Mouse (Mus musculus) CH12.LX (cell line): ENCODE measurements around the gene Agmo. TPM values are rescaled to one million over a fixed set of nuclear protein-coding genes. Genes with fewer than 3 reads are reported as not detected.

Experiments
- DNase-seq: peaks from one replicate; pipeline ENCODE4 v3.0.0-alpha.2; 2013; ENCODE audit errors: extremely low read depth
- H3K27ac ChIP-seq: 2 replicates; pipeline ENCODE4 v1.5.1; 2012; ENCODE audit warnings: low read depth, mild to moderate bottlenecking, control low read depth, moderate library complexity; ENCODE audit not compliant: insufficient read depth
- H3K27me3 ChIP-seq: replicated peaks from 2 replicates; pipeline ENCODE3; 2012; ENCODE audit warnings: inconsistent platforms
- H3K36me3 ChIP-seq, 2 experiments: replicated peaks in 1 of 2; 2 replicates each; pipeline versions ENCODE3 to v1.6.1; 2012; ENCODE audit warnings: inconsistent platforms in 1 of 2, low read length in 1 of 2, mild to moderate bottlenecking in 1 of 2, mixed read lengths in 1 of 2, moderate library complexity in 1 of 2; ENCODE audit not compliant: control insufficient read depth in 1 of 2, insufficient read depth in 1 of 2
- H3K4me1 ChIP-seq, 2 experiments: 2 replicates each; pipeline ENCODE4 v1.6.1; 2012; ENCODE audit warnings: inconsistent platforms in 1 of 2, moderate library complexity in 1 of 2; ENCODE audit not compliant: insufficient read depth in 2 of 2, control insufficient read depth in 1 of 2
- H3K4me2 ChIP-seq: 2 replicates; pipeline ENCODE4 v1.6.1; 2012; ENCODE audit warnings: low read depth, mild to moderate bottlenecking, control low read depth; ENCODE audit not compliant: poor library complexity, insufficient read depth, severe bottlenecking
- H3K4me3 ChIP-seq, 3 experiments: fragments of 150-350 bp in 1 of 3; sonication (generic) in 1 of 3; replicated peaks in 1 of 3; 2 replicates each; pipeline versions ENCODE3 to v1.5.1; 2011 to 2012; ENCODE audit warnings: low read depth in 2 of 3, low read length in 2 of 3, mild to moderate bottlenecking in 2 of 3, moderate library complexity in 2 of 3, control low read depth in 1 of 3, improper control_type of control experiment in 1 of 3, inconsistent platforms in 1 of 3, mixed read lengths in 1 of 3; ENCODE audit not compliant: poor library complexity in 1 of 3
- H3K79me2 ChIP-seq: replicated peaks from 2 replicates; pipeline ENCODE4 v1.6.1; 2012; ENCODE audit warnings: mild to moderate bottlenecking, moderate library complexity; ENCODE audit not compliant: control insufficient read depth, poor library complexity, insufficient read depth, severe bottlenecking; ENCODE audit errors: extremely low read depth
- H3K9ac ChIP-seq: 2 replicates; pipeline ENCODE4 v1.6.1; 2012; ENCODE audit warnings: low read depth, mild to moderate bottlenecking, control low read depth, moderate library complexity; ENCODE audit not compliant: insufficient read depth
- H3K9me3 ChIP-seq: replicated peaks from 2 replicates; pipeline ENCODE3; 2012; ENCODE audit warnings: low read length, inconsistent platforms, mixed read lengths
- BHLHE40 ChIP-seq: IDR thresholded peaks from 2 replicates; pipeline ENCODE4 v1.6.1; 2011; ENCODE audit warnings: mild to moderate bottlenecking, low read depth, low read length, improper control_type of control experiment
- CTCF ChIP-seq, 2 experiments: IDR thresholded peaks in 1 of 2; conservative IDR thresholded peaks in 1 of 2; 2 replicates each; pipeline ENCODE4 v1.5.1; 2011 to 2012; ENCODE audit warnings: low read depth in 2 of 2, low read length in 2 of 2, improper control_type of control experiment in 1 of 2, inconsistent platforms in 1 of 2, mild to moderate bottlenecking in 1 of 2, moderate library complexity in 1 of 2
- E2F4 ChIP-seq: IDR thresholded peaks from 2 replicates; pipeline ENCODE4 v1.6.1; 2011; ENCODE audit warnings: low read depth, low read length, improper control_type of control experiment; ENCODE audit not compliant: insufficient replicate concordance
- ETS1 ChIP-seq: conservative IDR thresholded peaks from 2 replicates; pipeline ENCODE4 v1.6.1; 2012; ENCODE audit warnings: low read depth, mild to moderate bottlenecking, inconsistent platforms, low read length, improper control_type of control experiment, moderate library complexity
- HCFC1 ChIP-seq: IDR thresholded peaks from 2 replicates; pipeline ENCODE4 v1.6.1; 2012; ENCODE audit warnings: low read depth, mild to moderate bottlenecking, inconsistent platforms, low read length, improper control_type of control experiment
- IRF4 ChIP-seq: IDR thresholded peaks from 2 replicates; pipeline ENCODE4 v1.6.1; 2014; ENCODE audit warnings: low read depth, mild to moderate bottlenecking, inconsistent platforms, low read length, improper control_type of control experiment
- JUN ChIP-seq: IDR thresholded peaks from 2 replicates; pipeline ENCODE4 v1.6.1; 2011; ENCODE audit warnings: low read depth, mild to moderate bottlenecking, low read length, improper control_type of control experiment, moderate library complexity; ENCODE audit not compliant: insufficient read depth
- MAFK ChIP-seq: IDR thresholded peaks from 2 replicates; pipeline ENCODE4 v1.6.1; 2011; ENCODE audit warnings: low read length, improper control_type of control experiment; ENCODE audit not compliant: insufficient replicate concordance
- MAX ChIP-seq: IDR thresholded peaks from 2 replicates; pipeline ENCODE4 v1.6.1; 2011; ENCODE audit warnings: low read length, improper control_type of control experiment
- MAZ ChIP-seq: IDR thresholded peaks from 2 replicates; pipeline ENCODE4 v1.6.1; 2012; ENCODE audit warnings: low read depth, mild to moderate bottlenecking, inconsistent platforms, low read length, improper control_type of control experiment, moderate library complexity
- MEF2A ChIP-seq: IDR thresholded peaks from 2 replicates; pipeline ENCODE4 v1.6.1; 2014; ENCODE audit warnings: low read depth, mild to moderate bottlenecking, inconsistent platforms, low read length, improper control_type of control experiment, borderline replicate concordance
- MXI1 ChIP-seq: IDR thresholded peaks from 2 replicates; pipeline ENCODE4 v1.6.1; 2011; ENCODE audit warnings: mild to moderate bottlenecking, low read depth, low read length, improper control_type of control experiment
- NELFE ChIP-seq: IDR thresholded peaks from 2 replicates; pipeline ENCODE4 v1.6.1; 2011; ENCODE audit warnings: low read depth, low read length, improper control_type of control experiment
- PAX5 ChIP-seq: IDR thresholded peaks from 2 replicates; pipeline ENCODE4 v1.6.1; 2012; ENCODE audit warnings: low read length, inconsistent platforms, mixed read lengths
- POLR2A ChIP-seq: IDR thresholded peaks from 2 replicates; pipeline ENCODE4 v1.6.1; 2011; ENCODE audit warnings: low read depth, mild to moderate bottlenecking, improper control_type of control experiment, low read length
- POLR2AphosphoS2 ChIP-seq: IDR thresholded peaks from 2 replicates; pipeline ENCODE4 v1.6.1; 2011; ENCODE audit warnings: low read depth, low read length, improper control_type of control experiment
- RAD21 ChIP-seq: IDR thresholded peaks from 2 replicates; pipeline ENCODE4 v1.6.1; 2011; ENCODE audit warnings: low read depth, mild to moderate bottlenecking, low read length, improper control_type of control experiment, moderate library complexity
- TBP ChIP-seq: conservative IDR thresholded peaks from 2 replicates; pipeline ENCODE4 v1.6.1; 2011; ENCODE audit warnings: low read depth, low read length, improper control_type of control experiment
- TCF12 ChIP-seq: IDR thresholded peaks from 2 replicates; pipeline ENCODE4 v1.6.1; 2014; ENCODE audit warnings: low read depth, mild to moderate bottlenecking, inconsistent platforms, low read length, improper control_type of control experiment
- USF1 ChIP-seq: IDR thresholded peaks from 2 replicates; pipeline ENCODE4 v1.6.1; 2014; ENCODE audit warnings: low read depth, mild to moderate bottlenecking, inconsistent platforms, low read length, improper control_type of control experiment
- USF2 ChIP-seq: conservative IDR thresholded peaks from 2 replicates; pipeline ENCODE4 v1.6.1; 2011; ENCODE audit warnings: low read depth, low read length, improper control_type of control experiment
- ZC3H11A ChIP-seq: IDR thresholded peaks from 2 replicates; pipeline ENCODE4 v1.6.1; 2012; ENCODE audit warnings: low read depth, mild to moderate bottlenecking, inconsistent platforms, low read length, improper control_type of control experiment
- ZKSCAN1 ChIP-seq: IDR thresholded peaks from 2 replicates; pipeline ENCODE4 v1.6.1; 2012; ENCODE audit warnings: low read depth, inconsistent platforms, low read length, improper control_type of control experiment, borderline replicate concordance
- ZMIZ1 ChIP-seq: IDR thresholded peaks from 2 replicates; pipeline ENCODE4 v1.6.1; 2012; ENCODE audit warnings: low read depth, mild to moderate bottlenecking, inconsistent platforms, low read length, improper control_type of control experiment
- ZNF384 ChIP-seq: IDR thresholded peaks from 2 replicates; pipeline ENCODE4 v1.6.1; 2012; ENCODE audit warnings: low read depth, low read length, improper control_type of control experiment, inconsistent platforms
- dilution Hi-C: fragments of 300-500 bp; cut with MboI; formaldehyde crosslinking; loops from 2 replicates; pipeline ENCODE4 v1.14.3; 2020; ENCODE audit warnings: low sequenced_read_pairs; ENCODE audit not compliant: extremely low pct_unique_long_range_greater_than_20kb, extremely low pct_ligation_motif_present
- in situ Hi-C: fragments of 300-500 bp; cut with MboI; formaldehyde crosslinking; loops from 3 replicates; pipeline ENCODE4 v1.14.3; 2019; ENCODE audit warnings: low sequenced_read_pairs, low pct_ligation_motif_present, low pct_unique_long_range_greater_than_20kb, mixed read lengths
- polyA plus RNA-seq: library from polyadenylated mRNA; unstranded; fragments of >175 nt; gene quantifications from 2 replicates; pipeline ENCODE4 v1.2.1, GENCODE M21; 2012; ENCODE audit warnings: low read depth; ENCODE audit not compliant: insufficient read length
- total RNA-seq, 2 experiments: library from RNA; depleted of rRNA; stranded (reverse); fragments of 300-350 nt in 1 of 2; fragments of >200 nt in 1 of 2; gene quantifications; 2 replicates each; pipeline ENCODE4 v1.2.3; 2012 to 2014

The Agmo gene
- total and polyA plus RNA-seq, 3 experiments: 0.21 to 0.89 (median 0.61) TPM

- Histone ChIP-seq H3K4me1 (no peaks in the 10 kb centered on the region), H3K27me3 (no peaks in the 10 kb centered on the region), H3K36me3 (no peaks in the 10 kb centered on the region), H3K4me2 (no peak overlapping the region), H3K9me3 (no peaks in the 10 kb centered on the region), H3K27ac (no peak overlapping the region), H3K9ac (no peak overlapping the region), H3K79me2 (no peaks in the 10 kb centered on the region), H3K4me3 (no peak overlapping the region)
- no peak for DNase-seq
- no peak for TF ChIP-seq ZNF384
- TF ChIP-seq TCF12: no peak
- TF ChIP-seq POLR2AphosphoS2: no peak
- no peak for TF ChIP-seq USF1
- TF ChIP-seq POLR2A: no peak
- no peak for TF ChIP-seq HCFC1
- no peak for TF ChIP-seq MXI1
- TF ChIP-seq MAFK: no peak
- TF ChIP-seq USF2: no peak
- TF ChIP-seq ETS1: no peak
- TF ChIP-seq MAZ: no peak
- TF ChIP-seq MEF2A: no peak
- TF ChIP-seq MAX: no peak
- TF ChIP-seq IRF4: no peak
- no peak for TF ChIP-seq ZMIZ1
- TF ChIP-seq ZKSCAN1: no peak
- dilution Hi-C loops (no loop called here), in situ Hi-C loops (no loop called here)
Measured at GRCm38 (mm10) chr12:37498871-37499270, 257.4 kb downstream of the Agmo start.

DNA sequence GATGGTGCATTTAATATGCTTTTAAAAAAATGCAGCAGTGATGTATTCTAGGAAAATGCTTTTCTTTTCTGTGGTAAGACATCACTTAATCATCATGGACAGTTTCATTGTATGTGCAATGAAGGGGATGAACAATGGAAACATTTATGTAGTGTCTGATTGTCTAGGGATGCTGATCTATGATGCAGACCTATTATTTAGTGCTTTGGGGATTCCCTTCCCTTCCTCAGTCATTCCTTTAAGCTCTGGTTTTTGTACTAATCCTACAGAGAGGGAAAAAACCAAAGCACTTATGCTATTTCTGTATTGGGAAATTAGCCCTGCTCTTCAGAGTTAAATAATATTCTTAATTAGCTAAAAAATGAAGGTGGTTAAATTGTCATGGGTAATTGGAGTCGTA is 266.0 kb downstream of the Agmo start:
- in situ Hi-C loops (no loop called here), dilution Hi-C loops (no loop called here)
- Histone ChIP-seq H3K4me2 (no peak overlapping the region), H3K4me3 (no peak overlapping the region), H3K9ac (no peak overlapping the region), H3K9me3 (no peaks in the 10 kb centered on the region), H3K36me3 (no peaks in the 10 kb centered on the region), H3K4me1 (no peaks in the 10 kb centered on the region), H3K27me3 (no peaks in the 10 kb centered on the region), H3K79me2 (no peaks in the 10 kb centered on the region), H3K27ac (no peak overlapping the region)
- no peak for TF ChIP-seq PAX5
- TF ChIP-seq TBP: no peak
- no peak for TF ChIP-seq BHLHE40
- TF ChIP-seq ZC3H11A: no peak
- no peak for TF ChIP-seq JUN
- no peak for TF ChIP-seq POLR2AphosphoS2
- no peak for TF ChIP-seq E2F4
- no peak for TF ChIP-seq NELFE
- TF ChIP-seq RAD21: no peak
- no peak for TF ChIP-seq ZMIZ1
- no peak for TF ChIP-seq MXI1
- no peak for TF ChIP-seq CTCF (conservative IDR thresholded peaks at IDR 0.05 in 1 of 2, IDR thresholded peaks at IDR 0.05 in 1 of 2; ENCODE audit: low read depth in 2 of 2, low read length in 2 of 2)
- DNase-seq: no peak
